In genomic region chr16:33714271-33714670, GRCm38 (mm10) we compare ENCODE assay signal across 7 mouse cellular contexts. TPM values are rescaled to one million over a fixed set of nuclear protein-coding genes. Genes with fewer than 3 reads are reported as not detected.
DNase-seq lines count a peak whose midpoint lies in the region; ATAC-seq and TF ChIP-seq lines count a peak whose summit lies in the region.

No protein-coding gene starts in this region.

- H3K27me3 ChIP-seq in MEL (ENCODE audit: control insufficient read depth in 1 of 2, insufficient read depth in 2 of 2, low read length in 2 of 2) = no peaks in the 10 kb centered on the region
- H3K27me3 ChIP-seq in intestine, embryonic 16.5 days (replicated peaks; ENCODE audit: control insufficient read depth, insufficient read depth, low read length) = no peaks in the 10 kb centered on the region
- H3K27me3 ChIP-seq in neural tube, embryonic 15.5 days (replicated peaks) = no peaks in the 10 kb centered on the region

- TF ChIP-seq EP300 in MEL (IDR thresholded peaks at IDR 0.05; ENCODE audit: low read depth in 1 of 2, low read length in 2 of 2) = no peak

- peak; percentile 83 for ATAC-seq in intestine, embryonic 16.5 days
- no peak for ATAC-seq in neural tube, embryonic 15.5 days (ENCODE audit: low FRiP score)

- peaks cover 0 to 4% of the 10 kb centered on the region in 2 experiments; a peak in 2 of 4 replicates for H3K36me3 ChIP-seq in MEL (ENCODE audit: control insufficient read depth in 1 of 2, insufficient read depth in 2 of 2, low read length in 2 of 2)
- H3K36me3 ChIP-seq in intestine, embryonic 16.5 days (ENCODE audit: control insufficient read depth, insufficient read depth, low read length) = no peaks in the 10 kb centered on the region
- no peaks in the 10 kb centered on the region for H3K36me3 ChIP-seq in neural tube, embryonic 15.5 days

- no peak overlapping the region for H3K27ac ChIP-seq in MEL (ENCODE audit: control insufficient read depth, low read depth, low read length)
- H3K27ac ChIP-seq in bone marrow, adult 2 months (ENCODE audit: control insufficient read depth, insufficient read depth, low read depth, low read length, poor library complexity) = no peak overlapping the region
- H3K27ac ChIP-seq in intestine, embryonic 16.5 days (ENCODE audit: low read length) = no peak overlapping the region
- no peak overlapping the region for H3K27ac ChIP-seq in neural tube, embryonic 15.5 days (replicated peaks)

- no peaks in the 10 kb centered on the region for H3K9me3 ChIP-seq in MEL (replicated peaks; ENCODE audit: insufficient read depth, low read length)
- no peaks in the 10 kb centered on the region for H3K9me3 ChIP-seq in intestine, embryonic 16.5 days (ENCODE audit: control insufficient read depth, low read length)
- H3K9me3 ChIP-seq in neural tube, embryonic 15.5 days (replicated peaks) = no peaks in the 10 kb centered on the region

- H3K79me2 ChIP-seq in MEL (ENCODE audit: control insufficient read depth, insufficient read depth, low read length, poor library complexity) = no peaks in the 10 kb centered on the region

- no peak overlapping the region for H3K9ac ChIP-seq in MEL (ENCODE audit: control insufficient read depth, low read depth, low read length, poor library complexity, severe bottlenecking)
- H3K9ac ChIP-seq in intestine, embryonic 16.5 days (ENCODE audit: low read depth, low read length) = peak overlapping the region; percentile 49; the same call in 1 of the 2 replicates
- H3K9ac ChIP-seq in neural tube, embryonic 15.5 days (replicated peaks) = no peak overlapping the region

- 3% methylated on average over 13 of the region's 13 CpGs for WGBS in bone marrow, adult 2 months
- 7% methylated on average over 13 of the region's 13 CpGs for WGBS in intestine, embryonic 16.5 days
- WGBS in lung, adult 2 months = 6% methylated on average over 13 of the region's 13 CpGs
- 12% methylated on average over 13 of the region's 13 CpGs for WGBS in neural tube, embryonic 15.5 days

- H3K4me1 ChIP-seq in MEL (ENCODE audit: control insufficient read depth in 1 of 2, insufficient read depth in 2 of 2, low read length in 2 of 2) = peaks cover 0 to 6% of the 10 kb centered on the region in 2 experiments; a peak in 1 of 4 replicates
- H3K4me1 ChIP-seq in bone marrow, adult 2 months (ENCODE audit: control insufficient read depth, insufficient read depth, low read length) = peaks cover 1% of the 10 kb centered on the region; the same call in 1 of the 2 replicates
- H3K4me1 ChIP-seq in intestine, embryonic 16.5 days (ENCODE audit: control insufficient read depth, insufficient read depth, low read length) = peaks cover 5% of the 10 kb centered on the region
- H3K4me1 ChIP-seq in lung, adult 2 months (ENCODE audit: control insufficient read depth, insufficient read depth, low read length) = peaks cover 16% of the 10 kb centered on the region
- peaks cover 6% of the 10 kb centered on the region; the same call in 1 of the 2 replicates for H3K4me1 ChIP-seq in neural tube, embryonic 15.5 days

- no peak for TF ChIP-seq POLR2A in MEL (IDR thresholded peaks at IDR 0.05; ENCODE audit: control insufficient read depth in 1 of 2, insufficient read depth in 1 of 2, low read depth in 1 of 2, low read length in 2 of 2, poor library complexity in 1 of 2)
- no peak for TF ChIP-seq POLR2A in bone marrow, adult 2 months (IDR thresholded peaks at IDR 0.05; ENCODE audit: borderline replicate concordance, control insufficient read depth, low read depth, low read length)
- no peak for TF ChIP-seq POLR2A in lung, adult 2 months (IDR thresholded peaks at IDR 0.05; ENCODE audit: borderline replicate concordance, extremely low read depth, low read depth, low read length)

- peak; percentile 92 for DNase-seq in MEL (ENCODE audit: low read depth, low spot score)
- peak; percentile 98 for DNase-seq in heart, adult 11 months
- DNase-seq in lung, adult 2 months = peak; percentile 65
- DNase-seq in thymus, postnatal 4 days = peak; percentile 91

- peak in 2 of 3 experiments; percentile 24 to 40; a peak in 4 of 6 replicates for TF ChIP-seq CTCF in MEL (IDR thresholded peaks at IDR 0.05 in 2 of 3, conservative IDR thresholded peaks at IDR 0.05 in 1 of 3; ENCODE audit: control insufficient read depth in 1 of 3, insufficient read depth in 1 of 3, low read depth in 2 of 3, low read length in 3 of 3, poor library complexity in 1 of 3, severe bottlenecking in 1 of 3)
- peak; percentile 42; the same call in 1 of the 2 replicates for TF ChIP-seq CTCF in bone marrow, adult 2 months (IDR thresholded peaks at IDR 0.05; ENCODE audit: control insufficient read depth, insufficient read depth, low read length)
- TF ChIP-seq CTCF in lung, adult 2 months (IDR thresholded peaks at IDR 0.05; ENCODE audit: insufficient read depth, low read length) = peak; percentile 15; the same call in 1 of the 2 replicates

- H3K4me3 ChIP-seq in MEL (ENCODE audit: control insufficient read depth in 1 of 2, insufficient read depth in 1 of 2, low read depth in 2 of 2, low read length in 2 of 2) = no peak overlapping the region
- H3K4me3 ChIP-seq in bone marrow, adult 2 months (replicated peaks; ENCODE audit: control insufficient read depth, low read depth, low read length) = no peak overlapping the region
- peak overlapping the region; percentile 24 for H3K4me3 ChIP-seq in intestine, embryonic 16.5 days (ENCODE audit: low read length)
- H3K4me3 ChIP-seq in lung, adult 2 months (replicated peaks; ENCODE audit: extremely low read depth, low read depth, low read length) = no peak overlapping the region
- H3K4me3 ChIP-seq in neural tube, embryonic 15.5 days (replicated peaks) = peak overlapping the region; percentile 14; the same call in 1 of the 2 replicates

- TF ChIP-seq RAD21 in MEL (IDR thresholded peaks at IDR 0.05; ENCODE audit: low read depth, low read length) = peak; percentile 10

- peak overlapping the region; percentile 44 for H3K4me2 ChIP-seq in intestine, embryonic 16.5 days (ENCODE audit: low read depth, low read length)
- H3K4me2 ChIP-seq in neural tube, embryonic 15.5 days = peak overlapping the region; percentile 47

TF ChIP-seq in MEL, 35 proteins besides CTCF, POLR2A, EP300 and RAD21:
- no peak for TF ChIP-seq CHD1 (IDR thresholded peaks at IDR 0.05; ENCODE audit: low read depth, low read length)
- TF ChIP-seq SMC3 (IDR thresholded peaks at IDR 0.05; ENCODE audit: low read depth, low read length) = 0 out of 2 replicates have a peak, but pooled peaks have one; percentile 18
- peak; percentile 43 for TF ChIP-seq SIN3A (IDR thresholded peaks at IDR 0.05; ENCODE audit: low read length)
- no peak for TF ChIP-seq GATA1 (IDR thresholded peaks at IDR 0.05; ENCODE audit: low read depth, low read length)

RNA-seq across cellular contexts. Expression of gene Heg1, which starts 30.1 kb away (rescaled TPM):
- total RNA-seq in MEL (2012; rRNA removed) = 4.1 and 4.5 TPM in 2 replicates
- 10 to 100 TPM in 1 of 2 experiments, 1 to 10 TPM in 1; 6.9 to 72.0 TPM for polyA plus RNA-seq in MEL (2012; ENCODE audit: insufficient read depth in 1 of 2, insufficient read length in 2 of 2, low read depth in 1 of 2, low replicate concordance in 2 of 2, missing spikeins in 1 of 2)
- polyA plus RNA-seq in bone marrow, adult 2 months (2011; ENCODE audit: insufficient read depth, insufficient read length, low replicate concordance, missing spikeins) = 10.0 and 10.1 TPM in 2 replicates
- 10.2 and 12.9 TPM in 2 replicates for polyA plus RNA-seq in intestine, embryonic 16.5 days (2015; fragmentation: Nextera tagmentation; extraction: Ambion mirVana)
- polyA plus RNA-seq in lung, adult 2 months (2012; rRNA removed) = 150 and 153 TPM in 2 replicates
- polyA plus RNA-seq in neural tube, embryonic 15.5 days (2015; fragmentation: Nextera tagmentation; extraction: Ambion mirVana) = 7.8 and 10.9 TPM in 2 replicates

Comparison
In these comparisons a context has a peak if more than half of its experiments do, and no peak if none do; other contexts are left out.
1. H3K4me3 ChIP-seq: peak in intestine, embryonic 16.5 days (single experiment) and neural tube, embryonic 15.5 days (single experiment); none in MEL (0 of 2), bone marrow, adult 2 months (single experiment) and lung, adult 2 months (single experiment).
2. Peak in every context shown above with its lines, with median percentiles within 50 percentile points of each other: DNase-seq and CTCF ChIP-seq.